Mouse (Mus musculus) hindbrain, embryonic 12.5 days (tissue): ENCODE results near the gene Gm20388. TPM values are rescaled to one million over a fixed set of nuclear protein-coding genes. Genes with fewer than 3 reads are reported as not detected.

Experiments used
- ATAC-seq: fragments of 200-750 bp; cut with Nextera tagmentation; 2 replicates; pipeline ENCODE4 v1.8.0; 2017; ENCODE audit warnings: moderate TSS enrichment; ENCODE audit not compliant: low FRiP score
- H3K27ac ChIP-seq: fragments of 300-500 bp; sonication (generic); 2 replicates; pipeline ENCODE4 v1.5.1; 2016; ENCODE audit warnings: mild to moderate bottlenecking
- H3K27me3 ChIP-seq: fragments of 300-500 bp; sonication (generic); 2 replicates; pipeline ENCODE4 v1.6.1; 2016; ENCODE audit warnings: mild to moderate bottlenecking
- H3K36me3 ChIP-seq: fragments of 300-500 bp; sonication (generic); 2 replicates; pipeline ENCODE4 v1.6.1; 2016; ENCODE audit warnings: mild to moderate bottlenecking
- H3K4me1 ChIP-seq: fragments of 300-500 bp; sonication (generic); 2 replicates; pipeline ENCODE4 v1.6.1; 2016
- H3K4me2 ChIP-seq: fragments of 300-500 bp; sonication (generic); replicated peaks from 2 replicates; pipeline ENCODE4 v1.6.1; 2016; ENCODE audit warnings: mild to moderate bottlenecking
- H3K4me3 ChIP-seq: fragments of 300-500 bp; sonication (generic); 2 replicates; pipeline ENCODE4 v1.5.1; 2016; ENCODE audit warnings: mild to moderate bottlenecking
- H3K9ac ChIP-seq: fragments of 300-500 bp; sonication (generic); 2 replicates; pipeline ENCODE4 v1.6.1; 2016; ENCODE audit warnings: mild to moderate bottlenecking, moderate library complexity
- H3K9me3 ChIP-seq: fragments of 300-500 bp; sonication (generic); replicated peaks from 2 replicates; pipeline ENCODE4 v1.6.1; 2016; ENCODE audit warnings: mild to moderate bottlenecking
- WGBS: fragments of 180-500 bp; shearing (Covaris S2); methylation state at CpG from one replicate; pipeline ENCODE4 v1.1.7; 2016; 5-methylcytosine and 5-hydroxymethylcytosine counted together
- polyA plus RNA-seq: library from polyadenylated mRNA; unstranded; fragments of >200 nt; fragmentation: Nextera tagmentation; extraction: Ambion mirVana; gene quantifications from 2 replicates; pipeline ENCODE4 v1.2.1, GENCODE M21; 2016

Gene Gm20388
- polyA plus RNA-seq, 1 experiment from 2014 or later: not detected

GRCm38 (mm10) chr8:120585521-120585920 lies 674.9 kb downstream of the Gm20388 start:
- Histone ChIP-seq H3K9me3 (no peaks in the 10 kb centered on the region), H3K27ac (no peak overlapping the region), H3K4me2 (no peak overlapping the region), H3K36me3 (peaks cover 26% of the 10 kb centered on the region), H3K9ac (no peak overlapping the region; the same call in 1 of the 2 replicates), H3K27me3 (no peaks in the 10 kb centered on the region), H3K4me1 (peaks cover 26% of the 10 kb centered on the region), H3K4me3 (no peak overlapping the region)
- WGBS: 93% methylated on average over 10 of the region's 10 CpGs
- no peak for ATAC-seq

- H3K9me3 ChIP-seq: no peaks in the 10 kb centered on the region
- H3K27me3 ChIP-seq: no peaks in the 10 kb centered on the region
- H3K4me1 ChIP-seq: peaks cover 33% of the 10 kb centered on the region
- peak within 1 kb of the TSS; percentile 56 for H3K4me3 ChIP-seq
- under 1% methylated on average over 67 of the region's 67 CpGs for WGBS
- H3K36me3 ChIP-seq: peaks cover 10% of the 10 kb centered on the region; the same call in 1 of the 2 replicates
- H3K9ac ChIP-seq: peak within 1 kb of the TSS; percentile 67
- peak within 1 kb of the TSS; percentile 64 for H3K27ac ChIP-seq
- ATAC-seq: peak; percentile 99
- H3K4me2 ChIP-seq: peak within 1 kb of the TSS; percentile 96
Observed at GRCm38 (mm10) chr8:120588908-120589771, 678.5 kb downstream of the Gm20388 start, which contains the start of gene Gins2. Gene Gins2 (minus strand): TSS chr8:120589304.

GRCm38 (mm10) chr8:120589921-120590320 lies 679.3 kb downstream of the Gm20388 start:
- Histone ChIP-seq H3K27ac (peak overlapping the region; percentile 64), H3K36me3 (peaks cover 5% of the 10 kb centered on the region; the same call in 1 of the 2 replicates), H3K4me3 (peak overlapping the region; percentile 56), H3K4me2 (peak overlapping the region; percentile 96), H3K9me3 (no peaks in the 10 kb centered on the region), H3K4me1 (peaks cover 33% of the 10 kb centered on the region), H3K27me3 (no peaks in the 10 kb centered on the region), H3K9ac (peak overlapping the region; percentile 54; the same call in 1 of the 2 replicates)
- WGBS: 61% methylated on average over 2 of the region's 2 CpGs
- ATAC-seq: no peak

- 76% methylated on average over 10 of the region's 10 CpGs for WGBS
- H3K9ac ChIP-seq: no peak overlapping the region; the same call in 1 of the 2 replicates
- ATAC-seq: no peak
Observed at GRCm38 (mm10) chr8:120591587-120592292, 681.1 kb downstream of the Gm20388 start.

GRCm38 (mm10) chr8:120594571-120594970 lies 683.9 kb downstream of the Gm20388 start:
- Histone ChIP-seq H3K36me3 (no peaks in the 10 kb centered on the region), H3K4me3 (no peak overlapping the region), H3K27ac (no peak overlapping the region), H3K9ac (no peak overlapping the region), H3K9me3 (no peaks in the 10 kb centered on the region), H3K4me1 (peaks cover 20% of the 10 kb centered on the region), H3K4me2 (no peak overlapping the region), H3K27me3 (peaks cover 5% of the 10 kb centered on the region; the same call in 1 of the 2 replicates)
- WGBS: 92% methylated on average over 5 of the region's 5 CpGs
- ATAC-seq: no peak

More at GRCm38 (mm10) chr8:120591587-120592292, 681.1 kb downstream of the Gm20388 start:
- no peak overlapping the region for H3K4me2 ChIP-seq
- peaks cover 33% of the 10 kb centered on the region for H3K4me1 ChIP-seq
- no peaks in the 10 kb centered on the region for H3K27me3 ChIP-seq
- no peak overlapping the region for H3K27ac ChIP-seq
- H3K36me3 ChIP-seq: no peaks in the 10 kb centered on the region
- no peaks in the 10 kb centered on the region for H3K9me3 ChIP-seq
- H3K4me3 ChIP-seq: no peak overlapping the region

GRCm38 (mm10) chr8:120595963-120596362 lies 685.3 kb downstream of the Gm20388 start:
- WGBS: 11% methylated on average over 5 of the region's 5 CpGs
- Histone ChIP-seq H3K9me3 (no peaks in the 10 kb centered on the region), H3K27me3 (peaks cover 5% of the 10 kb centered on the region; the same call in 1 of the 2 replicates), H3K27ac (no peak overlapping the region), H3K4me2 (no peak overlapping the region), H3K9ac (no peak overlapping the region), H3K36me3 (no peaks in the 10 kb centered on the region), H3K4me3 (no peak overlapping the region), H3K4me1 (peaks cover 14% of the 10 kb centered on the region)
- no peak for ATAC-seq

GRCm38 (mm10) chr8:120598579-120598978 lies 687.9 kb downstream of the Gm20388 start:
- Histone ChIP-seq H3K9ac (no peak overlapping the region), H3K4me3 (0 out of 2 replicates have a peak overlapping the region, but pooled peaks have one; percentile 7), H3K27ac (no peak overlapping the region), H3K4me2 (peak overlapping the region; percentile 25), H3K27me3 (peaks cover 5% of the 10 kb centered on the region; the same call in 1 of the 2 replicates), H3K4me1 (peaks cover 18% of the 10 kb centered on the region), H3K9me3 (no peaks in the 10 kb centered on the region), H3K36me3 (no peaks in the 10 kb centered on the region)
- no peak for ATAC-seq
- WGBS: 23% methylated on average over 24 of the region's 24 CpGs

- peaks cover 18% of the 10 kb centered on the region for H3K4me1 ChIP-seq
- no peak for ATAC-seq
- 59% methylated on average over 7 of the region's 7 CpGs for WGBS
- H3K4me2 ChIP-seq: no peak overlapping the region
- peaks cover 5% of the 10 kb centered on the region; the same call in 1 of the 2 replicates for H3K27me3 ChIP-seq
- H3K4me3 ChIP-seq: no peak overlapping the region
- no peak overlapping the region for H3K9ac ChIP-seq
- no peak overlapping the region for H3K27ac ChIP-seq
- no peaks in the 10 kb centered on the region for H3K9me3 ChIP-seq
- H3K36me3 ChIP-seq: no peaks in the 10 kb centered on the region
Observed at GRCm38 (mm10) chr8:120599504-120599903, 688.9 kb downstream of the Gm20388 start.

- H3K4me2 ChIP-seq: no peak overlapping the region
- WGBS: 39% methylated on average over 6 of the region's 6 CpGs
- no peaks in the 10 kb centered on the region for H3K9me3 ChIP-seq
- ATAC-seq: peak; percentile 49
- H3K9ac ChIP-seq: no peak overlapping the region
- H3K27me3 ChIP-seq: peaks cover 5% of the 10 kb centered on the region; the same call in 1 of the 2 replicates
- H3K27ac ChIP-seq: no peak overlapping the region
- H3K4me1 ChIP-seq: peaks cover 18% of the 10 kb centered on the region
- no peaks in the 10 kb centered on the region for H3K36me3 ChIP-seq
- no peak overlapping the region for H3K4me3 ChIP-seq
Observed at GRCm38 (mm10) chr8:120602672-120603071, 692.0 kb downstream of the Gm20388 start.

- Histone ChIP-seq H3K36me3 (no peaks in the 10 kb centered on the region), H3K9me3 (no peaks in the 10 kb centered on the region), H3K4me3 (no peak overlapping the region), H3K4me1 (peaks cover 6% of the 10 kb centered on the region; the same call in 1 of the 2 replicates), H3K9ac (no peak overlapping the region), H3K27ac (no peak overlapping the region), H3K4me2 (no peak overlapping the region), H3K27me3 (0 out of 2 replicates have a peak, but pooled peaks cover 13% of the 10 kb centered on the region)
- no peak; the same call in 1 of the 2 replicates for ATAC-seq
- WGBS: 81% methylated on average over 9 of the region's 9 CpGs
Observed at GRCm38 (mm10) chr8:120607460-120607859, 696.8 kb downstream of the Gm20388 start.

- Histone ChIP-seq H3K36me3 (no peaks in the 10 kb centered on the region), H3K4me3 (no peak overlapping the region), H3K27me3 (0 out of 2 replicates have a peak, but pooled peaks cover 13% of the 10 kb centered on the region), H3K27ac (no peak overlapping the region), H3K4me1 (0 out of 2 replicates have a peak, but pooled peaks cover 2% of the 10 kb centered on the region), H3K9me3 (no peaks in the 10 kb centered on the region), H3K9ac (no peak overlapping the region), H3K4me2 (no peak overlapping the region)
- no peak for ATAC-seq
- 12% methylated on average over 7 of the region's 7 CpGs for WGBS
Observed at GRCm38 (mm10) chr8:120607885-120608284, 697.2 kb downstream of the Gm20388 start.

GRCm38 (mm10) chr8:120610824-120611223 lies 700.2 kb downstream of the Gm20388 start:
- WGBS: 86% methylated on average over 6 of the region's 6 CpGs
- peaks cover 4% of the 10 kb centered on the region; the same call in 1 of the 2 replicates for H3K4me1 ChIP-seq
- no peak overlapping the region for H3K27ac ChIP-seq
- no peaks in the 10 kb centered on the region for H3K36me3 ChIP-seq
- no peak for ATAC-seq
- no peak overlapping the region for H3K9ac ChIP-seq
- H3K27me3 ChIP-seq: 0 out of 2 replicates have a peak, but pooled peaks cover 13% of the 10 kb centered on the region
- no peak overlapping the region for H3K4me3 ChIP-seq
- H3K9me3 ChIP-seq: no peaks in the 10 kb centered on the region
- no peak overlapping the region for H3K4me2 ChIP-seq
